Mouse (Mus musculus): ENCODE measurements around the gene Rab36. TPM values are rescaled to one million over a fixed set of nuclear protein-coding genes. Genes with fewer than 3 reads are reported as not detected.

The Rab36 gene
- polyA plus RNA-seq, 1 experiment from 2014 or later, result 11.3 TPM

DNA sequence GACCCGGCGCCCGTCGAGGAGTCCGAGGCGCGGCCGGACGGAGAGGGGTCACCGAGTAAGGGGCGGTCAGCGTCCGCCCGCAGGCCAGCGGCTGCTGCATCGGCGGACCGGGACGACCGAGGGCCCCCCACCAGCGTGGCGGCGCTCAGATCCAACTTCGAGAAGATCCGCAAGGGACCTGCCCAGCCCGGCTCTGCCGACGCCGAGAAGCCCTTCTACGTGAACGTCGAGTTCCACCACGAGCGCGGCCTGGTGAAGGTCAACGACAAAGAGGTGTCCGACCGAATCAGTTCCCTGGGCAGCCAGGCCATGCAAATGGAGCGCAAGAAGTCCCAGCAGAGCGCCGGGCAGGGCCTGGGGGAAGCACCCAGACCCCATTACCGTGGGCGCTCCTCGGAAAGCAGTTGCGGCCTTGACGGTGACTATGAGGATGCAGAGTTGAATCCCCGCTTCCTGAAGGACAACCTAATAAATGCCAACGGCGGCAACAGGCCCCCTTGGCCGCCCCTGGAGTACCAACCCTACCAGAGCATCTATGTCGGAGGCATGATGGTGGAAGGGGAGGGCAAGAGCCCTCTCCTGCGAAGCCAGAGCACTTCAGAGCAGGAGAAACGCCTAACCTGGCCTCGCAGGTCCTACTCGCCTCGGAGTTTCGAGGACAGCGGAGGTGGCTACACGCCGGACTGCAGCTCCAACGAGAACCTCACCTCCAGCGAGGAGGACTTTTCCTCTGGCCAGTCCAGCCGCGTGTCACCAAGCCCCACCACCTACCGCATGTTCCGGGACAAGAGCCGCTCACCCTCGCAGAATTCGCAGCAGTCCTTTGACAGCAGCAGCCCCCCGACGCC, 24.7 kb downstream of the Rab36 start:
- H3K4me2 ChIP-seq, result peak overlapping the region; percentile 95
- peaks cover 71% of the 10 kb centered on the region for H3K4me1 ChIP-seq
- H3K9ac ChIP-seq, result peak overlapping the region; percentile 90
- no peak for ATAC-seq
- no peaks in the 10 kb centered on the region for H3K27me3 ChIP-seq
- no peaks in the 10 kb centered on the region for H3K9me3 ChIP-seq (replicated peaks)
- peaks cover 14% of the 10 kb centered on the region; the same call in 1 of the 2 replicates for H3K36me3 ChIP-seq (ENCODE audit: poor library complexity, severe bottlenecking)
- peak overlapping the region; percentile 90 for H3K4me3 ChIP-seq
- peak overlapping the region; percentile 82; the same call in 1 of the 2 replicates for H3K27ac ChIP-seq
- 1% methylated on average over 71 of the region's 71 CpGs for WGBS

DNA sequence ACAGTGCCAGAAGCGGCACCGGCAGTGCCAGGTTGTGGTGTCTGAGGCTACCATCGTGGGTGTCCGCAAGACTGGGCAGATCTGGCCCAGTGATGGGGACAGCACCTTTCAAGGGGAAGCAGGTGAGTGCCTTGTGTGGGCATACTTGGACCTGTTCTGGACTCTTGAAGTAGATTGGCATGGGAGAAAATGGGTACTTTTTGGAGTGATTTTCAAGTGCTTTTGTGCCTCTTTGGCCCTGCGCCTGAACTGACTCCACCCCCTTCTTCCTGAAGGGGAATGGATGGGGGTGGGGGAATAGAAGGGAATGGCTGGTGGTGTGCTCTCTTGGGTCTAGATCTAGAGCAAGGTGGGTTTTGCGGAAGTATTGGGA, 25.3 kb downstream of the Rab36 start:
- H3K9me3 ChIP-seq (replicated peaks), result no peaks in the 10 kb centered on the region
- H3K36me3 ChIP-seq (ENCODE audit: poor library complexity, severe bottlenecking), result peaks cover 16% of the 10 kb centered on the region; the same call in 1 of the 2 replicates
- H3K4me3 ChIP-seq, result peak overlapping the region; percentile 90
- H3K4me2 ChIP-seq, result peak overlapping the region; percentile 95
- peak overlapping the region; percentile 90 for H3K9ac ChIP-seq
- peaks cover 71% of the 10 kb centered on the region for H3K4me1 ChIP-seq
- H3K27me3 ChIP-seq, result no peaks in the 10 kb centered on the region
- no peak overlapping the region for H3K27ac ChIP-seq
- no peak for ATAC-seq
- 10% methylated on average over 6 of the region's 6 CpGs for WGBS

DNA sequence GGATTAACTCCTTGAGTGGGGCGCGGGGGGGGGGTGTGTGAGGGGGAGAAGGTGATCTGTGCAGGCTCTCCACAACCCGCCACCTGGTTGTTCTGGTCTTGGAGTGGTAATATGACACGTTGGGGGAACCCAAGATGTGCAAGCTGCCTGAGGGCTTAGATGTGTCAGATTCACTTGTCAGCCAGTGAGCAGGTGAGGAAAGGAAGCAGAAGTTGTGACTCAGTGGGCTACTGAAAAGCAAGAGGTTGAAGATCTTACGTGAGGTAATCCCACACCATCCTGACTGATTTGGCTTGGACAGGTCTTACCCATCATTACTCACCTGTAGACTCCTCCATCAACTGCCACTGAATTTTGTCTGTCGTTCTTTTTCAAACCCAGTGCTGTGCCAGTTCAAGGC, 25.8 kb downstream of the Rab36 start:
- Histone ChIP-seq H3K9me3 (replicated peaks) (no peaks in the 10 kb centered on the region), H3K36me3 (ENCODE audit: poor library complexity, severe bottlenecking) (peaks cover 16% of the 10 kb centered on the region; the same call in 1 of the 2 replicates), H3K27ac (no peak overlapping the region), H3K4me3 (peak overlapping the region; percentile 90), H3K4me2 (peak overlapping the region; percentile 95), H3K9ac (peak overlapping the region; percentile 90), H3K27me3 (no peaks in the 10 kb centered on the region), H3K4me1 (peaks cover 76% of the 10 kb centered on the region)
- 47% methylated on average over 6 of the region's 6 CpGs for whole genome bisulfite sequencing
- ATAC-seq, result no peak

DNA sequence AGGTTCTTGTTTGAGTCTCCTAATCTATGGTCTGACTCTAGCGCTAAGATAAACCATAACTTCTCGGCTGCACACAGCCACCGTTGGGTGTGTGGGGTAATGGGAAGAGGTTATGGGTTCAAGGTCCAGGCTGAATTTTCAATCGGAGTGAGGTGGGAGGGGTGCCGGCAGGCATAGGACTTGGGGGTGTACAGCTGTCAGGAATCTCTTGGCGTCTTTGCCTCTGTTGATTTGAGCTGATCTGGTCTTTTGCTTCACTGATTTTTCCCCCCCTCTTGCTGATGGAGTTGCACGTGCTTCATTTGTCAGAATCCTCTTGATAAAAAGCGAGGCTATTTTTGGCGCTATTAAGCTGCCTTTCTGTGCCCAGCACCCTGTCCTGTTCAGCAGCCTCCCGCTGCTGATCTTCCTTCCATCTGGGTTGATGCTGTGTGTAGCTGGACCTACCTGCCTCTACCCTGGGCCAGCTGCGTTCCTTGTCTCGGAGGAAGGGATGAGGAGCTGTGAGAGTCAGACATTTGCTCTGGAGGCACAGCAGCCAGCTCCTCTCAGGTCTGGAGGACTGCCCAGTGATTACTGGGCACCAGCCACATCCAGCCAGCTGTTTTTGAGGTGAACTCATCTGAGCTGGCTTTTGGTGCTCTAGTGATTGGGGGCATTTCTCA, 26.6 kb downstream of the Rab36 start:
- Histone ChIP-seq H3K4me2 (peak overlapping the region; percentile 95), H3K36me3 (ENCODE audit: poor library complexity, severe bottlenecking) (peaks cover 16% of the 10 kb centered on the region; the same call in 1 of the 2 replicates), H3K4me1 (peaks cover 84% of the 10 kb centered on the region), H3K9ac (peak overlapping the region; percentile 60), H3K27ac (no peak overlapping the region), H3K27me3 (no peaks in the 10 kb centered on the region), H3K9me3 (replicated peaks) (no peaks in the 10 kb centered on the region), H3K4me3 (peak overlapping the region; percentile 90)
- 43% methylated on average over 12 of the region's 12 CpGs for WGBS
- ATAC-seq, result no peak

DNA sequence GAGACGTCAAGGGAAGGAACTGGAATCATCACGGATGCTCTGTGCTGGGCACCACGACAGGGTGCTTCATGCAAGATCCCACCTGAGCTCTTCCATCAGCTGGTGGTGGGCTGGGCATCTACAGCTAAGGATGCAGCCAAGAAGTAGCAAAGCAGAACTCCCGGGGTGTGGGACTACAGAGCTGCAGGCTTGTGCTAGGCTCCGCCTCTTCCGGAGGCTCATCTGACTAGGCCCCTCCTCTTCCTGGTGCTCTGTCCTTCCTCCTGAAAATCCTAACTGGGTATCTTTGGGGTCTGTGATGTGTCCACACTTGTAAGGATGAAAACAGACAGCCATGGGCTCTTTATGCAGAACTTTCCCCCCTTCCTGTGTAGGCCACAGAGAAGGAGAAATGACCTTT, 28.8 kb downstream of the Rab36 start:
- Histone ChIP-seq H3K36me3 (ENCODE audit: poor library complexity, severe bottlenecking) (peaks cover 16% of the 10 kb centered on the region; the same call in 1 of the 2 replicates), H3K27me3 (no peaks in the 10 kb centered on the region), H3K4me1 (peaks cover 87% of the 10 kb centered on the region), H3K4me2 (peak overlapping the region; percentile 95), H3K27ac (no peak overlapping the region), H3K9ac (no peak overlapping the region), H3K9me3 (replicated peaks) (no peaks in the 10 kb centered on the region), H3K4me3 (no peak overlapping the region)
- 71% methylated on average over 6 of the region's 6 CpGs for WGBS
- no peak for ATAC-seq

DNA sequence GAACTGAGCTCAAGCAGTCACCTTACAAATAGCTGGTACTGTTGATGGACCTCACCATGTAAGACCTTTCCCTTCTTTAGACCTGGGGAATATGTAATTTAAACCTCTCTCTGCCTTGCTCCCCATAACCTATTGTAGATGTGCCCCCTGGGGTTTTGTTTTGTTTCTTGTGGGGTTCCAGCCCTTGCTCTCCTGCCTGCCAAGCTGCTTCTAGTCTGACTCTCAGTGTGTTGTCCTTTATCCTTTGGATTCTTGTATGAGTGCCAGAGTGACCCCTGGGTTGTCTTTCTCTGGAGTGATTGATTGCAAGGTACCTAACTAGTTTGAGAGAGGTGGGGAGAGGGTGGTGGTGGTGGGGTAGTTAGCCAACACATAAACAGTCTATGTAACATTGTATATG, 30.6 kb downstream of the Rab36 start:
- peaks cover 85% of the 10 kb centered on the region for H3K4me1 ChIP-seq
- ATAC-seq, result no peak

DNA sequence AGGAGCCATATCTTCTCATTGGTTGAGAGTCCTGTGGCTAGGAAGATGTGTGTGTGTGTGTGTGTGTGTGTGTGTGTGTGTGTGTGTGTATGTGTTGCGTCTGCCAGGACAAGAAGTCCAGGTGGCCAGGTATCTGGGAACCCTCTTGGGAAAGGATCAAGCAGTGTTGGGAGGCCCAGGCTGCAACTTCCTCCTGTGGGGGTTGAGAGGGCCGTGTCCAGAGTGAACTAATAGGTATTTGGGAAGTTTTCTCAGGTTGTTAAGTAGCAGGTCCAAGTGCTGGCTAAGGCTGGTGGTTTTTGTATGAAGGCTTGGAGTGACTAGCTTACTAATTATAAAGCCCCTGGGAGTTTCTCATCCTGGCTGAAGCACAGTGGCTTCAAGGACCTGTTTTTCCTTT, 31.2 kb downstream of the Rab36 start:
- Histone ChIP-seq H3K4me1 (peaks cover 79% of the 10 kb centered on the region), H3K9ac (no peak overlapping the region), H3K4me3 (no peak overlapping the region), H3K36me3 (ENCODE audit: poor library complexity, severe bottlenecking) (peaks cover 16% of the 10 kb centered on the region; the same call in 1 of the 2 replicates), H3K9me3 (replicated peaks) (no peaks in the 10 kb centered on the region), H3K27me3 (no peaks in the 10 kb centered on the region), H3K4me2 (no peak overlapping the region), H3K27ac (no peak overlapping the region)
- WGBS, result 51% methylated on average over 2 of the region's 2 CpGs
- ATAC-seq, result no peak

More for the DNA sequence above, 30.6 kb downstream of the Rab36 start:
- Histone ChIP-seq H3K4me3 (no peak overlapping the region), H3K27me3 (no peaks in the 10 kb centered on the region), H3K9ac (no peak overlapping the region), H3K36me3 (ENCODE audit: poor library complexity, severe bottlenecking) (peaks cover 16% of the 10 kb centered on the region; the same call in 1 of the 2 replicates), H3K27ac (no peak overlapping the region), H3K9me3 (replicated peaks) (no peaks in the 10 kb centered on the region), H3K4me2 (no peak overlapping the region)

DNA sequence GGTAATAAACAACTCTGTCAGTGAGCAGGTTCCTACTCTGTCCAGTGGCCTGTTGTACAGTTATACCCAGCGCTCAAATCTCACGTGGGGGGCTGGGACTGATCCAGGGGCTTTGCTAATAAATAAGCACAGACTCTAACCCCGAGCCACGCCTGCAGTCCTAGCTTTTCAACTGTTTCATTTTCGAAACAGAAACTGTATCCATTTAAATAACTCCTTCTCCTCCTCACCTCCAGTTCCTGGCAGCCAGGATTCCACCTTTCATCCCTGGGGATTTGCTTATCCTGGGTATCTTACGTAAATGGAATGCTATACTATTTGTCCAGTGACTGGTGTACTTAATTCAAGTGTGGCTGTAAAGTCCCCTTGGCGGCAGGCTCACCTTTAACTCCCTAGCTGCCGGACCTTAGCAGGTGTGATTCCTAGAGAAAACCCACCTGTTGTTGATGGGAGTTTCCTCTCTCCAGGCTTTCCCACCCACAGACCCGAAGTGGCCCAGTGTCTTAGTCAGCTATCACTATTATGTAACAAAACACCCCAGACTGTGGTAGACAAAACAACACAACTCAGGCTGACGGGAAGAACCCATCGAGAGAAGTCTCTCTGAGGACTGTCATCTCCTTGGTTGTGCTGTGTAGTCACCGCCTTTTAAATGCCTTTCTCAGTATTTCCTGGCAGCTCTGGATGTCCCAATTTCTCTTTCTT, 31.9 kb downstream of the Rab36 start:
- H3K9me3 ChIP-seq (replicated peaks), result no peaks in the 10 kb centered on the region
- no peak for ATAC-seq
- H3K4me1 ChIP-seq, result peaks cover 72% of the 10 kb centered on the region
- peaks cover 16% of the 10 kb centered on the region; the same call in 1 of the 2 replicates for H3K36me3 ChIP-seq (ENCODE audit: poor library complexity, severe bottlenecking)
- no peak overlapping the region for H3K4me3 ChIP-seq
- H3K9ac ChIP-seq, result no peak overlapping the region
- no peak overlapping the region for H3K27ac ChIP-seq
- WGBS, result 65% methylated on average over 12 of the region's 12 CpGs
- H3K4me2 ChIP-seq, result 0 out of 2 replicates have a peak overlapping the region, but pooled peaks have one; percentile 7
- H3K27me3 ChIP-seq, result no peaks in the 10 kb centered on the region

DNA sequence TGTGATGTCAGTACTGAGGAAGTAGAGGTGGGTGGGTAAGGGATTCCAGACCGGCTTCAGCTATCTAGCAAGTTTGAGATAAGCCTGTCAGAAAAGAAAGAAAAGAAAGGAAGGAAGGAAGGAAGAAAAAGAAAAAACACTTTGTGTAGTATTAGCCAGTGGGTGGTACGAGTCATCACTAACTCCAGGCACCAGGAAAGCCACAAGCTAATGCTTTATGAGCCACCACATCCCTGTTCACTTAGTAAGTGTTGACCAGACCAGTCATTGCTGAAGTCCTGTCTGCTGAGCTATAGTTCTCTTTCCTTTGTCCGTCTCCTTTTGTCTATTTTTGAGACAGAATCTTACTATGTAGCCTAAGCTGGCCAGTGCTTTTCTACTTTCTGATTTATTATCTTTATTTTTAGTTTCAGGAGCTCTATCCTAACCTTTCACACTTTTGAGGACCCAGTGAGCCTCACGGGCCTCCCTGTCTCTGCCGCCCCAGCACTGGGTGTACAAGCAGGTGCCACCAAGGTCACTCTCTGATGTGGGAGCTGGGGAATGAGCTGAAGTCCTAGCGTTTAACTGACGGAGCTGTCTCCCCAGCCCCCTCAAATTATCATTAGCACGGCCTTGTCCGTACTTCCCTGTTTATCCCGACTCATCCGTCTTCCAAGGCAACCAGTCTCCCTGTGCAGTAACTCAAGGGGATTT, 33.6 kb downstream of the Rab36 start:
- ATAC-seq, result no peak
- Histone ChIP-seq H3K9me3 (replicated peaks) (no peaks in the 10 kb centered on the region), H3K4me1 (peaks cover 56% of the 10 kb centered on the region), H3K9ac (no peak overlapping the region), H3K27me3 (no peaks in the 10 kb centered on the region), H3K4me2 (no peak overlapping the region), H3K4me3 (no peak overlapping the region), H3K36me3 (ENCODE audit: poor library complexity, severe bottlenecking) (peaks cover 13% of the 10 kb centered on the region; the same call in 1 of the 2 replicates), H3K27ac (no peak overlapping the region)
- WGBS, result 81% methylated on average over 11 of the region's 11 CpGs

DNA sequence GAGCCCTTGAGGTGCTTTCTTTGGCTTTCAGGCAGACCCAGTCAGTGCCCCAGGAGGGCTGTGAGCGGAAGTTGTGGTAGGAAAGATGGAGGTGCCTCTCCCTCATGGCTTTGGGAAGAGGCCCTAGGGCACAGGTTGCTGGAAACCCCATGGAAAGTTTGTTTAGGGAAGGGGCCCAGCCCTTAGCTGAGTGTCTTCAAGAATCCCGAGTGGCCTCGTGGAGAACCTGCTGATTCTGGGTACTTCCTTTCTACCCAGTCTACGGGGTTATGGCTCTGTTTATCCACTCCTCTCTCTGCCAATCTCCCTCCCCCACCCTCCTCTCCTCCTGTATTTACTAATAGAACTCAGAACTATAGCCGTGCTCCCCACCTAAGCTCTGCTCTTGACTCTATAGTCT, 38.8 kb downstream of the Rab36 start:
- Histone ChIP-seq H3K27me3 (no peaks in the 10 kb centered on the region), H3K4me2 (no peak overlapping the region), H3K4me3 (no peak overlapping the region), H3K27ac (no peak overlapping the region), H3K9ac (no peak overlapping the region), H3K36me3 (ENCODE audit: poor library complexity, severe bottlenecking) (peaks cover 4% of the 10 kb centered on the region; the same call in 1 of the 2 replicates), H3K4me1 (peaks cover 23% of the 10 kb centered on the region), H3K9me3 (replicated peaks) (no peaks in the 10 kb centered on the region)
- 74% methylated on average over 5 of the region's 5 CpGs for WGBS
- no peak for ATAC-seq
